Mouse (Mus musculus) erythroblast, embryonic 14.5 days (primary cell): ENCODE data around the gene Rnf121.

Source experiments
- GATA1 ChIP-seq: IDR thresholded peaks from 2 replicates; pipeline ENCODE4 v1.6.1; 2012; ENCODE audit warnings: low read length, inconsistent platforms, mixed read lengths
- TAL1 ChIP-seq: IDR thresholded peaks from 3 replicates; pipeline ENCODE4 v1.6.1; 2012; ENCODE audit warnings: low read length, inconsistent platforms, mixed read lengths

DNA sequence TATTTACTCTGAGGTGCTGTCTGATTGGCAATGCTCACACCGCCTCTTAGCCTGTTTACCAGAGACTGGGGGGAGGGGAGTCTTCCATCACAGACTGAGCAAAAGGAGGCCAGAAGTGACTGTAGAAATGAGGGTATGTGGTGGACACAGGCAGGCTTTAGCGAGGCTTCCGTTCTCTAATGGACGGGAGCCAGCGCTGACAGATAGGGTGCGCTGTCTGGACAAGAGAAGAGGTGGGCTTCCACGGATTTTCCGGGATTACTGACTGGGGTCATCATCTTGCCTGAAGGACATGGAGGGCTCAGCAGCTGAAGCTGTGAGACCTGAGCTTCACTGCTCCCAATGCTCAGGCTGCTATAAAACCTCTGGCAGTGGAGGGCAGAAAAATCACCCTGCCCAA, 37.0 kb upstream of the Rnf121 start:
- no peak for TF ChIP-seq GATA1
- TF ChIP-seq TAL1: no peak
